Mouse (Mus musculus) myocyte (in vitro differentiated cells): ENCODE measurements around the gene Tmem266. TPM values are rescaled to one million over a fixed set of nuclear protein-coding genes. Genes with fewer than 3 reads are reported as not detected.

ENCODE experiments used
- H3K27me3 ChIP-seq: one replicate; pipeline ENCODE4 v1.6.1; 2011; ENCODE audit not compliant: control insufficient read depth, insufficient read depth, insufficient read length
- H3K36me3 ChIP-seq: one replicate; pipeline ENCODE4 v1.6.1; 2011; ENCODE audit not compliant: control insufficient read depth, insufficient read depth
- H3K4me2 ChIP-seq: one replicate; pipeline ENCODE4 v1.6.1; 2011; ENCODE audit warnings: low read depth, control low read depth
- H3K4me3 ChIP-seq: one replicate; pipeline ENCODE4 v1.5.1; 2011; ENCODE audit warnings: mild to moderate bottlenecking, control low read depth, moderate library complexity
- H3K79me2 ChIP-seq: one replicate; pipeline ENCODE4 v1.6.1; 2011; ENCODE audit not compliant: control insufficient read depth, insufficient read depth
- H3ac ChIP-seq: one replicate; pipeline ENCODE4 v1.6.1; 2011; ENCODE audit not compliant: control insufficient read depth, insufficient read length
- CEBPB ChIP-seq: IDR thresholded peaks from 2 replicates; pipeline ENCODE4 v1.6.1; 2011; ENCODE audit warnings: mild to moderate bottlenecking, moderate library complexity; ENCODE audit not compliant: poor library complexity, insufficient read depth, severe bottlenecking
- E2F4 ChIP-seq: IDR thresholded peaks from one replicate; pipeline ENCODE4 v1.6.1; 2011; ENCODE audit warnings: mild to moderate bottlenecking, control low read depth, moderate library complexity; ENCODE audit not compliant: insufficient read depth
- MAX ChIP-seq: IDR thresholded peaks from one replicate; pipeline ENCODE4 v1.6.1; 2011; ENCODE audit warnings: low read depth, mild to moderate bottlenecking, control low read depth
- MYOD1 ChIP-seq, 3 experiments: IDR thresholded peaks; one replicate each; pipeline ENCODE4 v1.6.1; 2011; ENCODE audit warnings: control low read depth in 2 of 3, low read depth in 2 of 3, mild to moderate bottlenecking in 2 of 3, moderate library complexity in 1 of 3; ENCODE audit not compliant: insufficient read length in 2 of 3, control insufficient read depth in 1 of 3
- MYOG ChIP-seq, 3 experiments: IDR thresholded peaks; one replicate each; pipeline ENCODE4 v1.6.1; 2011; ENCODE audit warnings: control low read depth in 2 of 3, low read depth in 2 of 3, mild to moderate bottlenecking in 2 of 3; ENCODE audit not compliant: insufficient read length in 2 of 3, control insufficient read depth in 1 of 3, insufficient read depth in 1 of 3
- POLR2A ChIP-seq: IDR thresholded peaks from one replicate; pipeline ENCODE4 v1.6.1; 2011; ENCODE audit warnings: low read depth, mild to moderate bottlenecking, control low read depth, moderate library complexity; ENCODE audit not compliant: insufficient read length
- POLR2AphosphoS2 ChIP-seq: IDR thresholded peaks from one replicate; pipeline ENCODE4 v1.6.1; 2011; ENCODE audit warnings: low read depth, control low read depth; ENCODE audit not compliant: insufficient read length
- REST ChIP-seq: IDR thresholded peaks from one replicate; pipeline ENCODE4 v1.6.1; 2011; ENCODE audit warnings: mild to moderate bottlenecking, control low read depth, moderate library complexity; ENCODE audit not compliant: insufficient read depth, insufficient read length
- SRF ChIP-seq: IDR thresholded peaks from one replicate; pipeline ENCODE4 v1.6.1; 2011; ENCODE audit warnings: low read depth; ENCODE audit not compliant: control insufficient read depth, insufficient read length
- TCF12 ChIP-seq: IDR thresholded peaks from one replicate; pipeline ENCODE4 v1.6.1; 2011; ENCODE audit warnings: mild to moderate bottlenecking, control low read depth; ENCODE audit not compliant: poor library complexity, insufficient read depth, severe bottlenecking
- TCF3 ChIP-seq: IDR thresholded peaks from one replicate; pipeline ENCODE4 v1.6.1; 2011; ENCODE audit warnings: low read depth, control low read depth; ENCODE audit not compliant: insufficient read length
- USF1 ChIP-seq: IDR thresholded peaks from one replicate; pipeline ENCODE4 v1.6.1; 2011; ENCODE audit warnings: low read depth, mild to moderate bottlenecking, control low read depth, moderate library complexity
- polyA plus RNA-seq: library from polyadenylated mRNA; unstranded; fragments of >200 nt; fragmentation: generic; extraction: Trizol; gene quantifications from one replicate; pipeline ENCODE4 v1.2.1, GENCODE M21; 2012; ENCODE audit warnings: missing spikeins

Gene Tmem266
- polyA plus RNA-seq, 1 experiment: not detected

- TF ChIP-seq POLR2AphosphoS2 (no peak), E2F4 (no peak), TCF12 (no peak), MAX (no peak), MYOG (IDR thresholded peaks at IDR 0.05; ENCODE audit: control insufficient read depth in 1 of 3, insufficient read depth in 1 of 3, insufficient read length in 2 of 3, low read depth in 2 of 3) (no peak), REST (no peak), TCF3 (no peak), MYOD1 (IDR thresholded peaks at IDR 0.05; ENCODE audit: control insufficient read depth in 1 of 3, insufficient read length in 2 of 3, low read depth in 2 of 3) (no peak), POLR2A (no peak), CEBPB (no peak), SRF (no peak), USF1 (no peak)
- Histone ChIP-seq H3K36me3 (no peaks in the 10 kb centered on the region), H3K4me3 (no peak overlapping the region), H3K27me3 (peaks cover 16% of the 10 kb centered on the region), H3K4me2 (no peak overlapping the region), H3K79me2 (no peaks in the 10 kb centered on the region), H3ac (no peak overlapping the region)
Measured at GRCm38 (mm10) chr9:55421786-55422185, 95.1 kb downstream of the Tmem266 start.

- no peak overlapping the region for H3K4me3 ChIP-seq
- peaks cover 9% of the 10 kb centered on the region for H3K27me3 ChIP-seq
- no peak overlapping the region for H3ac ChIP-seq
- H3K4me2 ChIP-seq: no peak overlapping the region
- no peaks in the 10 kb centered on the region for H3K36me3 ChIP-seq
- H3K79me2 ChIP-seq: no peaks in the 10 kb centered on the region
- TF ChIP-seq MAX: no peak
- no peak for TF ChIP-seq SRF
- TF ChIP-seq POLR2AphosphoS2: no peak
- TF ChIP-seq MYOG (IDR thresholded peaks at IDR 0.05; ENCODE audit: control insufficient read depth in 1 of 3, insufficient read depth in 1 of 3, insufficient read length in 2 of 3, low read depth in 2 of 3): no peak
- TF ChIP-seq REST: no peak
- no peak for TF ChIP-seq MYOD1 (IDR thresholded peaks at IDR 0.05; ENCODE audit: control insufficient read depth in 1 of 3, insufficient read length in 2 of 3, low read depth in 2 of 3)
Measured at GRCm38 (mm10) chr9:55423451-55424424, 97.0 kb downstream of the Tmem266 start.

GRCm38 (mm10) chr9:55425271-55425810, 98.6 kb downstream of the Tmem266 start:
- no peak overlapping the region for H3K4me2 ChIP-seq
- H3K27me3 ChIP-seq: peaks cover 9% of the 10 kb centered on the region
- no peak overlapping the region for H3K4me3 ChIP-seq
- TF ChIP-seq MYOD1 (IDR thresholded peaks at IDR 0.05; ENCODE audit: control insufficient read depth in 1 of 3, insufficient read length in 2 of 3, low read depth in 2 of 3) (no peak), POLR2AphosphoS2 (no peak), SRF (no peak), MAX (no peak), REST (no peak), MYOG (IDR thresholded peaks at IDR 0.05; ENCODE audit: control insufficient read depth in 1 of 3, insufficient read depth in 1 of 3, insufficient read length in 2 of 3, low read depth in 2 of 3) (no peak), E2F4 (no peak), TCF12 (no peak), USF1 (no peak), CEBPB (no peak), TCF3 (no peak), POLR2A (no peak)
- H3ac ChIP-seq: no peak overlapping the region
- H3K79me2 ChIP-seq: no peaks in the 10 kb centered on the region
- H3K36me3 ChIP-seq: no peaks in the 10 kb centered on the region

- Histone ChIP-seq H3K4me3 (no peak overlapping the region), H3K27me3 (peaks cover 6% of the 10 kb centered on the region), H3K79me2 (no peaks in the 10 kb centered on the region), H3ac (no peak overlapping the region), H3K4me2 (no peak overlapping the region), H3K36me3 (no peaks in the 10 kb centered on the region)
- no peak for TF ChIP-seq MYOD1 (IDR thresholded peaks at IDR 0.05; ENCODE audit: control insufficient read depth in 1 of 3, insufficient read length in 2 of 3, low read depth in 2 of 3)
- no peak for TF ChIP-seq REST
- TF ChIP-seq E2F4: no peak
- TF ChIP-seq POLR2AphosphoS2: no peak
- TF ChIP-seq MYOG (IDR thresholded peaks at IDR 0.05; ENCODE audit: control insufficient read depth in 1 of 3, insufficient read depth in 1 of 3, insufficient read length in 2 of 3, low read depth in 2 of 3): no peak
- no peak for TF ChIP-seq MAX
- TF ChIP-seq CEBPB: no peak
- no peak for TF ChIP-seq SRF
- TF ChIP-seq POLR2A: no peak
- no peak for TF ChIP-seq USF1
- TF ChIP-seq TCF12: no peak
- no peak for TF ChIP-seq TCF3
Measured at GRCm38 (mm10) chr9:55429242-55429975, 102.7 kb downstream of the Tmem266 start.
